Mouse (Mus musculus): Measurements from ENCODE around the gene Rps16. TPM values are rescaled to one million over a fixed set of nuclear protein-coding genes. Genes with fewer than 3 reads are reported as not detected.
A peak's percentile ranks its signal among the peaks of the same experiment; 100 is the strongest.

Gene Rps16
- polyA plus RNA-seq, 1 experiment from 2014 or later: 844 TPM

GRCm38 (mm10) chr7:28328260-28328659 lies 22.2 kb upstream of the Rps16 start:
- DNase-seq (ENCODE audit: low spot score): no peak
- Histone ChIP-seq H3K27me3 (ENCODE audit: insufficient read depth, poor library complexity, severe bottlenecking) (no peaks in the 10 kb centered on the region), H3K36me3 (peaks cover 91% of the 10 kb centered on the region), H3K4me1 (no peaks in the 10 kb centered on the region), H3K4me3 (no peak overlapping the region), H3K27ac (no peak overlapping the region), H3K9me3 (no peaks in the 10 kb centered on the region)
- WGBS: 98% methylated on average over 2 of the region's 2 CpGs

GRCm38 (mm10) chr7:28334534-28334933 lies 15.9 kb upstream of the Rps16 start:
- Histone ChIP-seq H3K27me3 (ENCODE audit: insufficient read depth, poor library complexity, severe bottlenecking) (no peaks in the 10 kb centered on the region), H3K36me3 (peaks cover 47% of the 10 kb centered on the region), H3K4me1 (peaks cover 18% of the 10 kb centered on the region), H3K9me3 (no peaks in the 10 kb centered on the region), H3K4me3 (no peak overlapping the region), H3K27ac (no peak overlapping the region)
- DNase-seq (ENCODE audit: low spot score): no peak
- 90% methylated on average over 4 of the region's 4 CpGs for WGBS

DNA sequence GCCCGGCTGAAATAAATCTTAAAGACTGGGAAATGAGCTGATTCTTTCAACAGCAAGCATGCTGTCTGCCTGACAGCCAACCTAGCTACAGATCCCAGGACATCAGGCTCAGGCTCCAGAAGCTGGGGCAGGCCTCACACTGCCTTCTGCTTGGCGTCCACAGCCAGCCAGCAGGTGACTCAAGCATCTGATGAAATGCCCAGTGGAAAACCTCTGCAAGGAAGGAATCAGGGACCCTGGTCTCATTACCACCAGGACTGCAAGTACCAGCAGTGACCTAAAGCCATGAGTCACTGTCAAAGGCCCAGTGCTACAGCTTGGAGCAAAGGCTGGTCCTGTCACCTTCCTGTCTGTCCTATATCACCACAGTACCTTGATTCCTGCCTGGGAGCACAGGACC lies 15.0 kb upstream of the Rps16 start:
- no peak for DNase-seq (ENCODE audit: low spot score)
- no peak overlapping the region for H3K4me3 ChIP-seq
- H3K27me3 ChIP-seq (ENCODE audit: insufficient read depth, poor library complexity, severe bottlenecking): no peaks in the 10 kb centered on the region
- WGBS: 93% methylated on average over 2 of the region's 2 CpGs
- no peak overlapping the region for H3K27ac ChIP-seq
- H3K4me1 ChIP-seq: peaks cover 18% of the 10 kb centered on the region
- H3K36me3 ChIP-seq: peaks cover 38% of the 10 kb centered on the region
- H3K9me3 ChIP-seq: no peaks in the 10 kb centered on the region

GRCm38 (mm10) chr7:28338108-28338998 lies 12.1 kb upstream of the Rps16 start, which contains the start of gene Supt5:
TSS of gene Supt5 (minus strand) at chr7:28338746.
- DNase-seq (ENCODE audit: low spot score): peak; percentile 98
- under 1% methylated on average over 77 of the region's 77 CpGs for WGBS
- H3K27ac ChIP-seq: peak within 1 kb of the TSS; percentile 95
- H3K4me3 ChIP-seq: peak within 1 kb of the TSS; percentile 84
- H3K4me1 ChIP-seq: peaks cover 25% of the 10 kb centered on the region
- peaks cover 17% of the 10 kb centered on the region for H3K36me3 ChIP-seq
- H3K27me3 ChIP-seq (ENCODE audit: insufficient read depth, poor library complexity, severe bottlenecking): no peaks in the 10 kb centered on the region
- H3K9me3 ChIP-seq: no peaks in the 10 kb centered on the region

DNA sequence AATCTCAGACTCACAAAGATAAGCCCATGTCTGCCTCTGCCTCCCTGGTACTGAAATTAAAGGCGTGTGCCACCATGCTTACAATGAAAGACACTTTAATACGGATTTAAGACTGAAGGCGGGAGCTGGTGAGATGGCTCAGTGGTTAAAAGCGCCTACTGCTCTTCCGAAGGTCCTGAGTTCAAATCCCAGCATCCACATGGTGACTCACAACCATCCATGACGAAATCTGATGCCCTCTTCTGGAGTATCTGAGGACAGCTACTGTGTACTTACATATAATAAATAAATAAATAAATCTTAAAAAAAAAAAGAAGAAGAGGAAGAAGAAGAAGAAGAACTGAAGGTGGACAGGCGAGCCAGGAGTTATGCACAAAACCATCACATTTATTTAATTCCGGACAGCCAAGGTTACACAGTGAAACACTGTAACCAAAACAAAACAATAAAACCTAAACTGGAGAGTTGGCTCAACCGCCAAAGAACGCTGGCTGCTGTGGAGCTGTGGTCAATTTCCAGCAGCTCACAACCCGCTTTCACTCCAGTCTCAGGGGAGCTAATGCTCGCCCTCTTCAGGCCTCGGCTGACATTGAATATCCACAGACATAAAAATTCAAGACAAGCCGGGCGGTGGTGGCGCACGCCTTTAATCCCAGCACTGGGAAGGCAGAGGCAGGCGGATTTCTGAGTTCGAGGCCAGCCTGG lies 11.1 kb upstream of the Rps16 start:
- peak overlapping the region; percentile 95 for H3K27ac ChIP-seq
- peaks cover 25% of the 10 kb centered on the region for H3K4me1 ChIP-seq
- H3K9me3 ChIP-seq: no peaks in the 10 kb centered on the region
- peak overlapping the region; percentile 84 for H3K4me3 ChIP-seq
- WGBS: 76% methylated on average over 19 of the region's 19 CpGs
- H3K36me3 ChIP-seq: peaks cover 12% of the 10 kb centered on the region; the same call in 1 of the 2 replicates
- no peaks in the 10 kb centered on the region for H3K27me3 ChIP-seq (ENCODE audit: insufficient read depth, poor library complexity, severe bottlenecking)
- DNase-seq (ENCODE audit: low spot score): no peak

DNA sequence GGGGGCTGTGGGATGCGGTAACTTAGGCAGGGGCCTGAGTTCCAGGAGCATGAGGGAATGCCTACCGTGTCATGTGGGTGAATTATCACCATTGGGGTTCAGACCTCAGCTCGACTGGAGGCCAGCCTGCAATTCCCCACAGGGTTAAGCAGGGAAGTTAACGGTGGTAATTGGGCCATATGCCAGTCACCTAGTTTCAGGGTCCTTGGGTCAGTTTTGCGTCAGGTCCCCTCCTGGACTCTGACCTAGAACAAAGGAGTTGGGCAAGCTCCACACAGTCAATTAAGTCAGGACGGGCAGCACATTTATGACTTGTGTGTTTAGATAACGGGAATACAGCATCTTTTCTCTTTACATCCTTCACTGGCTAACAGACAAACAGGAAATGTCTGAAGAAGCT lies 9.1 kb upstream of the Rps16 start:
- Histone ChIP-seq H3K36me3 (no peaks in the 10 kb centered on the region), H3K27ac (peak overlapping the region; percentile 19; the same call in 1 of the 2 replicates), H3K9me3 (no peaks in the 10 kb centered on the region), H3K27me3 (ENCODE audit: insufficient read depth, poor library complexity, severe bottlenecking) (no peaks in the 10 kb centered on the region), H3K4me3 (no peak overlapping the region), H3K4me1 (peaks cover 19% of the 10 kb centered on the region)
- DNase-seq (ENCODE audit: low spot score): no peak
- WGBS: 45% methylated on average over 7 of the region's 7 CpGs

- 10% methylated on average over 4 of the region's 4 CpGs for WGBS
- no peaks in the 10 kb centered on the region for H3K27me3 ChIP-seq (ENCODE audit: insufficient read depth, poor library complexity, severe bottlenecking)
- H3K36me3 ChIP-seq: no peaks in the 10 kb centered on the region
- H3K4me3 ChIP-seq: no peak overlapping the region
- peaks cover 9% of the 10 kb centered on the region for H3K4me1 ChIP-seq
- DNase-seq (ENCODE audit: low spot score): no peak
- H3K27ac ChIP-seq: no peak overlapping the region
- H3K9me3 ChIP-seq: no peaks in the 10 kb centered on the region
These were observed 5.8 kb upstream of the Rps16 start for GRCm38 (mm10) chr7:28344637-28345036.

- Histone ChIP-seq H3K4me3 (no peak overlapping the region), H3K36me3 (peaks cover 14% of the 10 kb centered on the region), H3K9me3 (no peaks in the 10 kb centered on the region), H3K27me3 (ENCODE audit: insufficient read depth, poor library complexity, severe bottlenecking) (no peaks in the 10 kb centered on the region), H3K27ac (no peak overlapping the region), H3K4me1 (peaks cover 18% of the 10 kb centered on the region)
- no peak for DNase-seq (ENCODE audit: low spot score)
- 84% methylated on average over 3 of the region's 3 CpGs for WGBS
These were observed 2.7 kb upstream of the Rps16 start for GRCm38 (mm10) chr7:28347746-28348145.

- Histone ChIP-seq H3K4me1 (peaks cover 18% of the 10 kb centered on the region), H3K4me3 (no peak overlapping the region), H3K9me3 (no peaks in the 10 kb centered on the region), H3K36me3 (peaks cover 22% of the 10 kb centered on the region), H3K27ac (no peak overlapping the region), H3K27me3 (ENCODE audit: insufficient read depth, poor library complexity, severe bottlenecking) (no peaks in the 10 kb centered on the region)
- WGBS: 81% methylated on average over 7 of the region's 7 CpGs
- DNase-seq (ENCODE audit: low spot score): no peak
These were observed 1.9 kb upstream of the Rps16 start for GRCm38 (mm10) chr7:28348601-28349000.

DNA sequence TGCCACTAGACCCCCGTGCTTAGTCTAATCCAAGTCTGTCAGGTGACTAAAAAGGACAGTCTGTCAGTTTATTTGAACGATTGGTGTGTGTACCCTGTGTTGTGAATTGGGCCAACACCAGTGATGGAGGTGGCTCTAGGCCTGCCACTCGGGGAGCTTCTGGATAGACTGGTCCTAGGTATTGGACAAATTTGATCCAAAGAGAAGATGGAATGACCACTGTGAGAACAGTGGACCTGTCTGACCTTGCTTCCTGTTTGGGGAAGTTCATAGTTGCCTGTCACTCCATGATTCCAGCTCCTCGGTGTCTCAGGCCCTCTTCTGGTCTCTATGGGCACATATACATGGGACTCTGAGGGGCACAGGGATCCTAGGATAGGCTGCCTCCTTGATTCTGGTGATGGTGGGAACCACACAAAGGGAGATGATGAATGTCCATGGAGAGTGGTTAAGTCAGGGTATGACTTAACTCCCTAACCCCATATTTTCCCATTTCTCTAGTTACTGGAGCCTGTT lies 1.3 kb downstream of the Rps16 start:
- Histone ChIP-seq H3K4me3 (peak overlapping the region; percentile 89), H3K36me3 (peaks cover 39% of the 10 kb centered on the region), H3K27ac (peak overlapping the region; percentile 97), H3K27me3 (ENCODE audit: insufficient read depth, poor library complexity, severe bottlenecking) (no peaks in the 10 kb centered on the region), H3K9me3 (no peaks in the 10 kb centered on the region), H3K4me1 (peaks cover 25% of the 10 kb centered on the region)
- WGBS: 42% methylated on average over 4 of the region's 4 CpGs
- DNase-seq (ENCODE audit: low spot score): no peak

DNA sequence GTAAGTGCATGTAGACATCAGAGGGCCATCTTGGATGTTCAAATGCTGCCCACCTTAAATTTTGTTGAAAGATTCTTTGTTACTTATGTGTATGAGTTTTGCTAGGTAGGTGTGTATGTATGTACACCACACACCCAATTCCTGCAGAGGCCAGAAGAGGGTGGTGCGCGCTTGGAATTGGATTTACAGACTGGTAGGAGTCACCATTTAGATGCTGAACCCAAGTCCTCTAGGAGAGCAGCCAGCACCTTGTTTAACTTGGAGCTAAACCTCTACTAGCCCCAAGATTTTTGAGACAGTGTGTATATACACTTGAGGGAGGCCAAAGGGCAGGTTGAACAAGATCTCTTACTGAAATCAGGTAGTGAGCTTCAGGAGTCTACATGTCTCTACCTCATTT lies 2.8 kb downstream of the Rps16 start:
- Histone ChIP-seq H3K9me3 (no peaks in the 10 kb centered on the region), H3K36me3 (peaks cover 39% of the 10 kb centered on the region), H3K4me1 (peaks cover 40% of the 10 kb centered on the region), H3K4me3 (no peak overlapping the region), H3K27ac (no peak overlapping the region), H3K27me3 (ENCODE audit: insufficient read depth, poor library complexity, severe bottlenecking) (no peaks in the 10 kb centered on the region)
- no peak for DNase-seq (ENCODE audit: low spot score)
- 94% methylated on average over 2 of the region's 2 CpGs for WGBS

DNA sequence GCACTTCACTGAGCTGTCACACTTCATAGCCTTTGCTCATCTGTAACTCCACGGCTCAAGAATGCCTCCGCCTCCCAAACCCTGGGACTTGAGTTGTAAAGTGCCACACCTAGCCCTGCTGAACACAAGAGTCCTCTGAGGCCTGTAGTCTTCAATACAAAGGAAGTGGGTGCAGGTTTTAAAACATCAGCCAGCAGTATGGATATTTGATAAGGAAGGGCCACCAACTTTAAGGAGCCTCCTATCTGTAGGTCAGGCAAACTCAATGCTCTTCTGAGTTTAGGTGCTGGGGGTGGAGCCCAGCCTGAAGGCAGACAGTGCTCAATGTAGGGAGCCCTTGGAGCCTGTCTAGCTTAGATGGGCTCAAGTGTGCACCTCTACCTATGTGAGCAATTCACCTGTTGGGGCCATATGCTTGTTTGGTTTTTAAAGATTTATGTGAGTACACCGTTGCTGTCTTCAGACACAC lies 3.7 kb downstream of the Rps16 start:
- peaks cover 46% of the 10 kb centered on the region for H3K36me3 ChIP-seq
- H3K27ac ChIP-seq: no peak overlapping the region
- no peaks in the 10 kb centered on the region for H3K27me3 ChIP-seq (ENCODE audit: insufficient read depth, poor library complexity, severe bottlenecking)
- H3K4me3 ChIP-seq: no peak overlapping the region
- DNase-seq (ENCODE audit: low spot score): no peak
- H3K4me1 ChIP-seq: peaks cover 49% of the 10 kb centered on the region
- H3K9me3 ChIP-seq: no peaks in the 10 kb centered on the region
- 85% methylated on average over 3 of the region's 3 CpGs for WGBS

GRCm38 (mm10) chr7:28354596-28354995 lies 4.1 kb downstream of the Rps16 start:
- DNase-seq (ENCODE audit: low spot score): no peak
- H3K9me3 ChIP-seq: no peaks in the 10 kb centered on the region
- 92% methylated on average over 3 of the region's 3 CpGs for WGBS
- H3K27ac ChIP-seq: no peak overlapping the region
- H3K36me3 ChIP-seq: peaks cover 51% of the 10 kb centered on the region
- H3K4me3 ChIP-seq: no peak overlapping the region
- H3K27me3 ChIP-seq (ENCODE audit: insufficient read depth, poor library complexity, severe bottlenecking): no peaks in the 10 kb centered on the region
- peaks cover 48% of the 10 kb centered on the region for H3K4me1 ChIP-seq
